Mouse (Mus musculus) heart, postnatal 4 days (tissue): ENCODE results near the gene Ccn6. TPM values are rescaled to one million over a fixed set of nuclear protein-coding genes. Genes with fewer than 3 reads are reported as not detected.
A peak's percentile ranks its signal among the peaks of the same experiment; 100 is the strongest.

Source experiments
- DNase-seq: peaks from one replicate; pipeline ENCODE4 v3.0.0; 2021
- total RNA-seq, 2 experiments: library from RNA; stranded (reverse); gene quantifications; 2 replicates each; pipeline ENCODE4 v1.2.3; 2021

The Ccn6 gene
- total RNA-seq, 2 experiments from 2014 or later: not detected

- no peak for DNase-seq
Observed at GRCm38 (mm10) chr10:39158306-39158705, 5.3 kb downstream of the Ccn6 start.

GRCm38 (mm10) chr10:39157321-39157720 is 6.3 kb downstream of the Ccn6 start:
- DNase-seq: no peak

GRCm38 (mm10) chr10:39156719-39157118 is 6.9 kb downstream of the Ccn6 start:
- no peak for DNase-seq

- DNase-seq: no peak
Observed at GRCm38 (mm10) chr10:39142216-39142615, 21.4 kb downstream of the Ccn6 start.

- no peak for DNase-seq
Observed at GRCm38 (mm10) chr10:39141401-39141800, 22.2 kb downstream of the Ccn6 start.

GRCm38 (mm10) chr10:39140843-39141242 is 22.8 kb downstream of the Ccn6 start:
- DNase-seq: no peak

- DNase-seq: no peak
Observed at GRCm38 (mm10) chr10:39138761-39139160, 24.8 kb downstream of the Ccn6 start.

GRCm38 (mm10) chr10:39137766-39138165 is 25.8 kb downstream of the Ccn6 start:
- no peak for DNase-seq

- DNase-seq: peak; percentile 89
Observed at GRCm38 (mm10) chr10:39133462-39134310, 29.9 kb downstream of the Ccn6 start, which contains the start of the genes Fam229b and Tube1. Gene Fam229b (minus strand): TSS chr10:39133914. Gene Tube1 (plus strand): TSS chr10:39133976.

GRCm38 (mm10) chr10:39121412-39121811 is 42.2 kb downstream of the Ccn6 start:
- DNase-seq: no peak

GRCm38 (mm10) chr10:39109489-39109874 is 54.1 kb downstream of the Ccn6 start:
- DNase-seq: no peak

- no peak for DNase-seq
Observed at GRCm38 (mm10) chr10:39108837-39109488, 54.6 kb downstream of the Ccn6 start.

GRCm38 (mm10) chr10:39106935-39107334 is 56.7 kb downstream of the Ccn6 start:
- DNase-seq: no peak

- no peak for DNase-seq
Observed at GRCm38 (mm10) chr10:39106413-39106812, 57.2 kb downstream of the Ccn6 start.

- DNase-seq: no peak
Observed at GRCm38 (mm10) chr10:39104803-39105449, 58.7 kb downstream of the Ccn6 start.

Other genes starting within 250 kb of the Ccn6 start
- gene Lama4, start 198.3 kb downstream of the Ccn6 start, total RNA-seq: 100 to 1,000 TPM; 225 to 235 TPM
- 1 to 10 TPM; 3.6 to 4.8 TPM for gene Fam229b, start 29.9 kb downstream of the Ccn6 start, total RNA-seq
- 1 to 10 TPM; 3.7 to 4.4 TPM for gene Tube1, start 29.8 kb downstream of the Ccn6 start, total RNA-seq
- gene Fyn, start 205.1 kb upstream of the Ccn6 start, total RNA-seq: 10 to 100 TPM; 51.2 to 53.0 TPM